Mouse (Mus musculus): Measurements from ENCODE around the gene Ncor2. TPM values are rescaled to one million over a fixed set of nuclear protein-coding genes. Genes with fewer than 3 reads are reported as not detected.

Ncor2 gene
- total RNA-seq, 2 experiments from 2014 or later: 291 to 298 TPM

DNA sequence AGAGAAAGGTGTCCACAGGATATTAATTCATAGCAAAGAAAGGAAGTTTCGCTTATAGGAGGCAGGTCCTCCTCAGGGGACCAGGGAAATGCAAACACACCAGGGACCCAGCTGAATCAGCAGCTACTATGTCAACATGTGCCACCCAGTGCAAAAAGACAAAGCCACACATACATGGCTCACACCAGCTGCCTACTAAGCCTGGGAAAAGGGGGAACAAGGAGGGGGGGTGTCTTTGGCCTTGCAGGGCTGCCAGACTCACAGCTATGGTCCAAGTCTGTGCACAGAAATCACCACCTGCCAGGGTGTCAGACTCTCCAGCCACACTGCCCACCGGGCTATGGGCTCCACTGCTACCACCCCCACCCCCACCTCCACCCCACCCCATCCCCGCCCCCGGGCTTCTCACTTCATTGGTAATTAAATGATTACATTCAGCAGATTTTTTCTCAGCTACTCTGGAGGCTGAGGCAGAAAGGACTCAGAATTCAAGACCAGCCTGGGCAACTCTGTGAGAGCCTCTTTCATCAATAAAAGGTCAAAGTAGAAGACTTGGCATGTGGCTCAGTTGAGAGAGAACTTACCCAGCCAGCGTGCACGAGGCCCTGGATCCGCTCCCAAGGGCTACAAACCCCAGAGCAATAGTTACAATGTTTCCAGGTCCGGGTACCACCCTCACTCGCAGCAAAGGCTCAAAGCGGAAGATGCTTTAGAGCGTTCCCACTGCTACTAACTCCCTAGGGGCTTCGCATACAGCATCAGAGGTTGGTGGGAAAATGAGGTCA, 6.0 kb downstream of the Ncor2 start:
- DNase-seq (ENCODE audit: low spot score in 2 of 2): no peak

DNA sequence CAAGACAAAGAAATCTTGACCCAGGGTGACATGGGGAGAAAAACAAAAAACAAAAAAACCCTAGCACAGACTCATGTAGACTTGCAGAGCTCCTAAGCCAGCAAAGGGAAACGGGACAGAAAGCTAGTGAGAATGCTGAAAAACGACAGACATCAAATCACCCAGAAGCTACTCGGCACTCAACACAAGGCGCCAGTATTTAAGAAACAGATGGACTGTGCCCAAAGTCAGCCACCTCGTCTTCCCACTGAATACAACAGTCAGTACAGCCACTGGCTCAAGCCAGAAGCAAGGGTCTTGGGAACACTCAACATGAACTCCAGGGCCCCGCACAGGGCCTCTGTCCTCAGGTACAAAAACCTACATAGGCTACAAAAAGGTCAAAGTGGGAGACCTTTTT, 7.8 kb downstream of the Ncor2 start:
- no peak for DNase-seq (ENCODE audit: low spot score in 2 of 2)

DNA sequence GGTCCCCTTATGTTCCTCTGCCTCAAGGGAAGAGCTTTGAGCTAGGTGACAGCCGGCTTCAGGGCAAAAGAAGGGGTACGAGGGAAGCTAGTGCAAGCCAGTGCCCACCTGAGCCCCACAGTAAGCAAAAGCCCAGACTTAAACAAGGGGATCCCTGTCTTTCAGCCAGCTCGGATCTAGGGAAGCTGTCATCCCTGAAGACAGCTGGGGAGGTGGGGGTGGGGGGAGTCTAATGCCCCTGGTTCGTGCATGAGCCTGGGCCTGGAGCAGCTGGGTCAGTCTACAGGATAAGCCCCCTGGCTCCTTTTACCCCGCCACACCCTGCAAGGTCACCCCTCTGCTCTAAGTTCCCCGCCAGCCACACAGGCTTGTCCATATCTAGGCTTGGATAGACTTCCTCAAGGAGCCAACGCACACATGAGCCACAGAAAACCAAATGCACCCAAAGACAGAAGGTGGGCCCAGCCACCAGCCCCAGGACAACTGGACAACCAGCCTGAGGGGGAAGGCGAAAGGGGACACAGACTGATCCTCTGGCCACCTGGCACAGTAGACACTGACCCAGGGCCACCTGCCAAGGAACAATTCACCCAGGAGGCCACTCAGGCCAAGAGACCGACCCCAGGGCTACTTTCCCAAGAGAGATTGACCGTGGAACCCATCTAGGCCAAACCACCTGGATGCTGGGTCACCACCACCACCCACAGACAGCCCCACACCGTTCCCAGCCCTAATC, 8.7 kb downstream of the Ncor2 start:
- no peak for DNase-seq (ENCODE audit: low spot score in 2 of 2)

DNA sequence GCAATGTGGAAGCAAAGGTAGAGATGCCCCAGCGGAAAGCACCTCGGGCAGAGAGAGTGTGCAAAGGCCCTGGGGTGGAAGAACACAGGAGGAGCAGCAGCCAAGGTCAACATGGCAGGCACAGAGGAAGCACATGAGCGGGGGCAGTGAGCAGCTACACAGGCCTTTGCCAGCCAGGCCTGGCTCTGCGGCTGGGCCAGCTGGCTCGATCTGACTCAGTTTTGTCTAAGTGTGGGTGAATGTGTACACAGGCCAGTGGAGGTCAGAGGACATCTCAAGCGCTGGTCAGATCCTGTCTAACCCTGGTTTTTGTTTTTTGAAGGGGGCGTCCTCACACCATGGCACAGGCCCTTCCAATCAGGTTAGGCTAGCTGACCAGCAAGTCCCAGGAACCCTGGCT, 10.9 kb downstream of the Ncor2 start:
- DNase-seq (ENCODE audit: low spot score in 2 of 2): no peak

DNA sequence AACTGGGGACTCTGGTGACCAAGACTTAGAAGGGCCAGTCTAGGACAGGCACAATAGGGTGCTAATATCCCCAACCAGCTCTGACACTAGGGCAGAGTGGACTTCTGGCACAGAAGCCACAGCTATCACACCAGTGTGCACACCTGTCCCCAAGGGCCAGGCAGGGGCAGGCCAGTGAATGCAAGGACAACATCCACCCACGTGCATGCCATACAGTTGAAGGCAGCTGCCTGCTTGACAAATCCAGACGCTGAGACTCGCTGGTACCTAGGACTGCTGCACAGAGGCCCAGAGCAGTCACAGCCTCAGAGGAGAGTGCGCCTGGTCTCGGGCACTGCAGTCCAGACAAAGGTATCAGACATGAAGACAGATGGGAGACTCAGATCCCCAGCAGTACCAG, 11.5 kb downstream of the Ncor2 start:
- no peak for DNase-seq (ENCODE audit: low spot score in 2 of 2)

DNA sequence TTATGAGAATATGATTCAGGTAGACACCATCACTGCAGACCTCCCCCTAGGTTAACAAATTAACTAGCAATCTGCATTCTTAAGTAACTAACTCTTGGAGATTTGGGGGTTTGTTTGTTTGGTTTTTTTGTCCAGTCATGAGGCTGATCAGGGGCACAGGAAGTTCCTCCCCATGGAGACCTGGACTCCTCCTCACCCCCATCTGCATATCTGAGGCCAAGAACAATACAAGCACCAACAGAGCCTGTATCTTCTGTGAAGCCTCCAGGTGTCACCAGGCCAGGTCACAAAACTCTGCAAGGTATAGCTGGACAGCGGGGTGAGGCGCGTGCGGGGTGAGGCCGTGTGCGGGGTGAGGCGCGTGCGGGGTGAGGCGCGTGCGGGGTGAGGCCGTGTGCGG, 13.0 kb downstream of the Ncor2 start:
- no peak for DNase-seq (ENCODE audit: low spot score in 2 of 2)

DNA sequence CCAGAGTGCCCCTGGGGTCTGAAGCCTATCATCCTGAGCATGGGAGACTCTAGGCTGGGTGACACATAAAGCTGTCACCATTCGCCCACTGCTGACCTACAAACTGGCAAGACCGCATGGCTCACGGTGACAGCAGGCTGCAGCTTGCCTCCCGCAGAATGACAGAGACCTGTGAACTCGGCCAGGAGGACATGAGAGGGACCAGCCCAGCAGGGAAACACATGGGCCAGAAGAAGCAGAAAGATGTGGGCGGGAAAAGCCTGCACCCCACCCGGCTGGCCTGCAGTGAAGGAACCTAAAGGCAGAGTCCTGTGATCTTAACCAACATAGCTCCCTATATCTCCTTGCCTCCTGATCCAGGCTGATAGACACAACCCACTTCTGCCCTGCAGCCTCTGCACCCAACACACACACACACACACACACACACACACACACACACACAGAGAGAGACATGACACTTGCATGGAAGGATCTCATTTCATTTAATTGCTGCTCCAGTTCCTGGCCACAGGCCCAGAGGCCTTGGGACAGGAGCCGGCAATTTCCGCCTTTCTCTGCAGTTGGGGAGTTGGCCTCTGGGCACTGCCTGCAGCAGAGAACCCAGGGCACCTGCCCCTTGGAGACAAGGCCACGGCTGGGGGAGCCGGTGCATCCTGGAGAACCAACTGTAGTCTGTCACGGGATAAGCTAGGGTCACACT, 14.4 kb downstream of the Ncor2 start:
- no peak for DNase-seq (ENCODE audit: low spot score in 2 of 2)

DNA sequence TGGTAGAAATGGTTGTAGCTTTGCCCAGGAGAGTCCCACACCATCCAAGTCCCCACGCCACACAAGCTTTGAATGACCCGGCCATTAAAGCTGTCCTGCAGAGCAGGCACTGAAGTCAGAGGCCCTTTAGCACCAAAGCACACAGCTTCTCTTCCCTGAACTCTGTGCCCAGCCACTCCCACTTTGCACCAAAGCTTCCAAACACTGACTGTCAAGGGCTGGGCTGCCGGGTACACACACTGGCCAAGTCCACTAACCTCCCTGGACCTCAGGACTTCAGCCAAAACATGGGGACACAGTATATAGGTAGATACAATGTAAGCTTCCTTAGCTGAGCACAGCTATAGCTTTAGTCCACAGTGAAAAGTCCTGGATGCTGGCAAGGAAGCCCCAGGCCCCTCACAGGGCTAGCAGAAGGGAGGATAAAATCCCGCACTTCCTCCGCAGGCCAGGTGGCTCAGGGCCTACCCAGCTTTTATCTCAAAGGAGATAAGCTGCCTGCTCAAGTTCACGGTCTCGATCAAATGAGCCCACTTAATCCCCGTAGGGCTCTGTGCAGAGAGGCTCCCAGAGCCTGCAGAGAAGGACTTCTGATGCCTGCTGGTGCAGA, 15.5 kb downstream of the Ncor2 start:
- no peak for DNase-seq (ENCODE audit: low spot score in 2 of 2)

DNA sequence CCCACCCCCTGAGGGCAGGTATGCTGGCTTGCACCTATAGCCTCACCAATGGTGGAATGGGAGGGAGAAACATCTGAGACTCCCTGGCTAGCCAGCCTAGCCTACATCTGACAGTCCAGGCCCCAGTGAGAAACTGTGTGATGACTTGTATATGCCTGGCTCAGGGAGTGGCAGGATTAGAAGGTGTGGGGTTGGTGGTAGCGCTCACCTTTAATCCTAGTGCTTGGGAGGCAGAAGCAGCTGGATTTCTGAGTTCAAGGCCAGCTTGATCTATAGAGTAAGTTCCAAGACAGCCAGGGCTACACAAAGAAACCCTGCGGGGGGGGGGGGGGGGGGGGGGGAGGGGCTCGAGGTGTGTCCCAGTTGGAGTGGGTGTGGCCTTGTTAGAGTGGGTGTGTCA, 16.6 kb downstream of the Ncor2 start:
- no peak for DNase-seq (ENCODE audit: low spot score in 2 of 2)

DNA sequence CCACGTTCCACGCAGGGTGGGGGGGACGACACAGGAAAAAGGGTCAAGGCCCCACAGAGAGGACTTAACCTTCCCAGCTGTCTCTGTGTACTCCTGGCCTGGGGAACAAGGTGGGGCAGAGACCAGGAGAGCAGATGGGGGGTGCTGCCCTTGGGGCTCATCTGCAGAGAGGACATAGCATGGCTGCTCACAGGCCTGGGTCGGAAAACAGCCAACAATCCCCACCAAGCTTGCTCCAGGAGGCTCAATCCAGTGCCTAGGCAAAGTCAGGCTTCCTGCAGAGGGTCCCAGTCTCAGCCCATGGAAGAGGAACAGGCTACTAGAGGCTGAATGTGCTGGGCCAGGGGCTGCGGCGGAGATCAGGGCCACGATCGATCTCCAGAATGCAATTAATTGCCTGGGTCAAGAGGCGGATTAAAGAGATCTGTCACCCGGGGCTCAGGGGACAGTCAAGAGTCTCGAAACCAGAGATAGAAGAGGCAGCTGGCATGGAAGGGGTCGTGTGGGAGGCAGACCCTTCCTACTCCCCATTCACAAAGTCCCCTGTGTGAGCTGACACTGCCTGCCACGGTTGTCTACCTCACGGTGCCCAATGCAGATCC, 19.1 kb downstream of the Ncor2 start:
- DNase-seq (ENCODE audit: low spot score in 2 of 2): no peak

DNA sequence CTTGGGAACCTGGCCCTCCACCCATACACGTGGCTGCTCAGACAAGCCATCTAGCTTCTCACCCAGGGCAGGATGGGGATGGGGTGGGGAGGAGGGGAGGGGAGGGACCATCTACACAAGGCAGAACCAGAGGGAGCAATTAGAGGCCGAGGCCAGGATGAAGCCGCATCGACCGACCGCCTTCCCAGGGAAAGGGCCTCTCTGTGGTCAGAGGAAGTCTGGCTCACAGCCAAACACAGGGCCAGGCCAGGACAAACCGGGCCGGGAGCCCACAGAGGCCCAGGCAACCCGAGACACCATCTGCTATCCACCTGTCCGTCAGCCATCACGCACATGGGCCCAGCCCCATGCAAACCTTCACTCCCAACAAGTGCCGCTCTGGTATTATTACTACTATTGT, 19.7 kb downstream of the Ncor2 start:
- no peak for DNase-seq (ENCODE audit: low spot score in 2 of 2)

DNA sequence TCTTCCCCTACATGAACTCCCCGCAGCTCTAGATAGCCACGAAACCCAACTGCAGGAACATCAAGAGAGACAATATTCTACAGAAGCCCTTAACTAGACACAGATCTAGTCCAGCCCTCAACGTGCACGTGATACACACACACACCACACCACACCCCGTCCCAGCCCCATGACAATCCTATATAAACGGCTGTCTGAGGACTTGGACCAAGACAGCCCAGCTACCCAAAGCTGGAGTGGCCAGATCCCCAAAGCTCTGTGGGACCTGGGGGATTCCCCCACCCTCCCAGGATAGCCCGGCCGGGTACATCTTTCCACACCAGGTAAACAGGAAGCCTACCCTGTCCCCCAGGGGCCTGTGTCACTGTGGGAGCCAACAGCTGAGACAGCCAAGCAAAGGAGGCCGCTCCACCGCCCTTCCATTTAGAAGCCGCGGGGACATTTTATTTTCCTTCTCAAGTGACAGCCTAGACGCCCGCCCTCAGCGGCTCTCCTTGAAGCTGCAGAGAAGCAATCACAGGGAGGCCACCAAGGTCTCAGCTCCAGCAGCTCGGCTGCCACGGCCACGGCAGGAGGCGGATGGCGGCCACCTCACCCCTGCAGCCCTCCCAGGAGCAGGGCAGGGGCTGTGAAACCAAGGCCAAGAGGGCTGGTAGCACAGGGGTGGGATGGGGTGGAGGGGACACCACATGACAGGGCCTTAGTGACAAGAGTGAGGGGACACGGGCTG, 20.6 kb downstream of the Ncor2 start:
- no peak for DNase-seq (ENCODE audit: low spot score in 2 of 2)

DNA sequence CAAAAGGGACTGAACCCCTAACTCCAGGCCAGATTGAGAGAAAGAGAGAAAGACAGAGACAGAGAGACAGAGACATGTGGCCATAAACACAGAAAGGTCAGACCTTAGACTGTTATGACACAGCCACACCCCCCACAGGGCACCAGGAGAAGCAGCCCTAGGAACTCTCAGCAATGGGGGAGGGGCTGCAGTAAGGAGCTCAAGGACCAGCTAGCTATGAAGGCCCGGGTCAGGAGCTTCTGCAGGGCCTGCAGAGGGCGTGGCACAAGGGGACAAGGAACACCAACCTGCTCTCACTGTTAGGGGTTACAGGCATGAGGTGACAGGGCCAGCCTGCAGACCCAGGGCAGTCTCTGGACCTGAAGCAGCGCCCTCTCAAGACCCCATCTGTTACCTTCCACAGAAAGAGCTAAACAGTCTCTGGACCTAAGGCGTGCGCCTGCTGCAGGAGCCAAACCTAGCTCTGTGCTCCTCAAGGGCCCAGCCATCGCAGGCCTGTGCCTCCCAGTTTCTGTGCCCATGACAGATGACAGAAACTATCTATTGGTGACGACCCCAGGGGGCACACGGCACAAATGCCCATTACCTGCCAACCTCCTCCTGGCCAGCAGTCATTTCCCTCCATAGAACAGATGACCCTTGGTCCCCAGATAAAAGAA, 21.5 kb downstream of the Ncor2 start:
- DNase-seq (ENCODE audit: low spot score in 2 of 2): no peak

DNA sequence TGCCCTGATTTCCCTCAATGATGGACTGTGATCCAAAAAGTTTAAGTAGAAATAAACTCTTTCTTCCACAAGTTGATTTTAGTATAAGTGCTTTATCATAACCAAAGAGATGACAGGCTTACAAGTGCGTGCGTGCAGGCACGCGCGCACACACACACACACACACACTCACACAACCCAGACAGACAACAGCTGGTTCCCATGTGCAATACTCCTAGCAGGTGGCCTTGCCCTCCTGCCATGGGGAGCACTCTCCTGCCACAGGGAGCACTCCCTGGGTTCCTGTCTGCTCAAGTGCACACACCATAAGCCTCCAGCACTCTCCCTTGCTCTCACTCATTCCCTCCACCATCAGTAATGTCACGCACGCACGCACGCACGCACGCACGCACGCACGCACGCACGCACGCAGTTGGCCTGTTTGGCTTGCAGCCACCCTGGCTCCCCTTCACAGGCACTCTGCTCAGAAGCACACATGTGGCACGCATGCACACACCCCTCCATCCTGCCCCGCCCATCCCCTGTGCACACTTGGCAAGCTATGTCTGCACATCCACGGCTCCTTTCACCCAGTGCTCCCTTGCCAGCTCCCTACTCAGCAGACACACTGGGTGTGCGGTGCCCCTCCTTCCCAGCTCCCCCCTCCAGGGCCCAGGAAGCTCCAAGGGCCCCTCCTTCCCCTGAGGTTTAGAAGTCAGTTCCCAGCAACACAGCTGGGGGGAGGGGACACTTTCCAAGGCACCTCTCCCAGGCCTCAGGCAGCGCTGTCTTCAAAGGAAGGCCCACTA, 22.4 kb downstream of the Ncor2 start:
- DNase-seq (ENCODE audit: low spot score in 2 of 2): no peak

DNA sequence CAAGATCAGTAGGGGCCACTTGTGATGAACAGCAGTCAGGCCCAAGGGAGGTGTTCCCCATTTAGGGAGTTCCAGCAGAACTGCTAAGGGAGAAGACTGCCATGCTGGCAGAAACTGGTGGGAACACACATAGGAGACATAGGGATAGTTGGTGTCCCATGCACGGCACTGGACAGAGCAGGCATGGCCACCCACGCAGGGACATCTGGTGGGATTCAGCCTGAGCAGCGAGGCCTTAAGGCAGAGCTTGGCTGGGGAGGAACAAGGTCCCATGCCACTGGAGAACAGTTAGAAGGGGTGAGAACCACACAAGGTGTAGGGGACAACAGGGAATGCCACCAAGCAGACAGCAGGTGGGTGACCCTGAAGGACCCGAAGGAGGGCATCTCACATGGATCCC, 23.6 kb downstream of the Ncor2 start:
- DNase-seq (ENCODE audit: low spot score in 2 of 2): no peak

DNA sequence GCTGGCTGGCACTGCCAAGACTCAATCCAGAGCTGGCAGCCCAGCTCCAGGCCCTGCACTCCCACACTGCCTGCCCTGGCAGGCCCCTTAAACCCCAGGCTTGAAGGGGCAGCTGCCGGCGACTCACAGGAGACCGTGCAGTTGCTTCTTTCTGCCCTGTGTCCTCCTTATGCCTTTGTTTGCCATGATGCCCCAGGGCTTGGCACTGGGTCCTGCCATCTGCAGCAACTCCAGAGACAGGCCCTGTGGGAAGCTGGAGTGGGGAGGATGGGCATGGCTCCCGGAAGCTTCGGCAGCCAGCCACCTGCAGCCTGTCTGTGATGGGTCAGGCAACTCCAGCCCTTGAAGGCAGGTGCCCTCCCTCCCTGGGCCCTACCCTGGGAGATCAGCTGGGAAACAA, 24.0 kb downstream of the Ncor2 start:
- peak in 1 of 2 experiments; percentile 78 for DNase-seq (ENCODE audit: low spot score in 2 of 2)

DNA sequence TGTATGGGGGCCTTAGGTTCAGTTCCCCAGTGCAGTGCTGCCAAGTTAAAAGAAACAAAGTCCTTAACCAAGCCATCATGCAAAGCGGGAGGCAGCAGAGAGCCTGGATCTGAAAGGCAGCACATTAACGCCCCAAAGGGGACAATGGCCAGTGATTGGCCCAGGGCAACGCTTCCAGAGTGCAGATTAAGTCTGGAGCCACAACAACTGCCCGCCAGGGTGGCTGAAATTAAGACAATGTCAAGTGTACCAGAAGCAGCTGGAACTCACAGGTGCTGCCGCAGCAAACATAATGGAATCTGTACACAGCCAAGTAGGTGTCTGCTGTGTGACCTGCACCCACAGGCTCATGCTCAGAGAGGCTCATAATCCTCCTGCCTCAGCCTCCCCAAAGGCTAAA, 24.8 kb downstream of the Ncor2 start:
- DNase-seq (ENCODE audit: low spot score in 2 of 2): no peak

DNA sequence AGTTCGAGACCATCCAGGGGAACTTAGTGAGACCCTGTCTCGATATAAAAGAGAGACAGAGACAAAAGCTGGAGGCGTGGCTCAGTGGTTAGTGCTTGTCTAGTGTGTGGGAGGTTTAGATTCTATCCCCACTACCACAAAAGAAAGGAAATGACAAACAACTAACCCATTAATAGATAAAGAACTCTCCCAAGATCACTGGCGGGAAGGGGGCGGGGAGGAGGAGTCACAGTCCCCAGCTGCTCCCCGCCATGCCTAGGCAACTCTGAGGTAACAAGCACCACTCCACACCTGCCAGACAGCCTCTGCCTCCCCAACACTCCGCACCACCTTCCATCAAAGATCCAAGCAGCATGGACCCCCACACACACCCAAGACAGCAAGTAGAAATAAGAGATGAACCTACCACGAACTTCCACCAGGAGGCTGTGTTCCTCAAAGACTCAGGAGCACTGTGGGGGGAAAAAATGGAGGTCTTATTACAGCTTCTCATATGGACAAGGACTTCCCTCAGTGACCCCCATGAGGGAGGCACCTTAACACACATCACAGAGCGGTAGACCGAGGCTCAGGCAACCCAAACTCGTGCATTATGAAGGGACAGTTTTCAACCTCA, 25.7 kb downstream of the Ncor2 start:
- DNase-seq (ENCODE audit: low spot score in 2 of 2): no peak
